Mouse (Mus musculus): ENCODE data around the gene Gdf1.

DNA sequence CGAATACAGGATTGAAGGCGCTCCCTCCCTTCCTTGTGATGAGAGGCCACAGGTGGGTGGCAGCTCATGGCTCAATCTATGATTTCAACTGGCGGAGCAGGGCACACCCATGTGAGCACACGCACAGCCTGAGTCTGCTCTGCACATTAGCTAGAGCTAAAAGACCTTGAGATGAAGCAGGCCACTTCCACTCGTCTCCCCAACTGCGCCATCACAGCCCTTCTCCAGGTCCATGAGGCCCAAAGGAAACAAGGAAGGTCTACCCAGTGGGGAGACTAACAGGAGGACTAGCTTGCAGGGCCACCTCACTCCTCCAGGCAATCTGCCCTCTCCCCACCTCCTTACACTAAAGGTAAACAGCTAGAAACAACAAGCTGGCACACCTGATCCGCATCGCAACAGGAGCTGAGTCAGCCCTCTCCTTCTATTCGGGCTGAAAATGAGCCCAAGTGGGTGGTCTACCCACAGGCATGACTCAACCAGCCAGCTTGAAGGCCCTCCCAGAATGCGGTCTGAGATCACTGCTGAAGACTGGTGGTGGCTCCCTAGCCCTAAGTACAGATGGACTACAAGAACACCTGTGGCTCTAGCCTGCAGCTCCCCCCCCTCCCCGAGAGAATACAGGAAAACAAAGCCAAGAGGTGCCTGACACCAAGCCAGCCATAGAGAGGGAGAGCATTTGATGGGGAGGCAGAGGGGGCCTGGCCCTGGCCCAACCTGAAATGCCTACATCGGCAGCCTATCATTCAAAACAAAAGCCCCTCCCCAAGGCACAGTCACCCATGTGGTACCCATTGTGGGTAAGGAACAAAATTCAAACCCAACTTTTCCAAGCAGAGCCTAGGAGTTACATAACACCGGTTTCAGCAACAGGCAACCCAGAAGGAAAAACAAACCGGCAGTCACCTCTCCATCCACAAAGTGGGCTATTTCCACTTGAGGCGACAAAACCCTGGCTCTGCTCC lies 21.7 kb downstream of the Gdf1 start:
- TF ChIP-seq CTCF (IDR thresholded peaks at IDR 0.05; ENCODE audit: borderline replicate concordance, insufficient read depth, low read length) (no peak), POLR2A (IDR thresholded peaks at IDR 0.05; ENCODE audit: low read depth, low read length) (no peak)
